Mouse (Mus musculus): ENCODE results near the gene Med14. TPM values are rescaled to one million over a fixed set of nuclear protein-coding genes. Genes with fewer than 3 reads are reported as not detected.

Med14 gene
- polyA plus RNA-seq, 1 experiment from 2014 or later, result 20.7 TPM

GRCm38 (mm10) chrX:12716036-12716435 lies 45.8 kb downstream of the Med14 start:
- no peak overlapping the region for H3K4me3 ChIP-seq (ENCODE audit: low read depth, low read length)

GRCm38 (mm10) chrX:12713796-12714195 lies 48.1 kb downstream of the Med14 start:
- H3K27ac ChIP-seq (ENCODE audit: low read length), result no peak overlapping the region
- no peaks in the 10 kb centered on the region for H3K4me1 ChIP-seq (ENCODE audit: control insufficient read depth, insufficient read depth, low read length)
- no peak overlapping the region for H3K9ac ChIP-seq (replicated peaks; ENCODE audit: low read depth, low read length)
- H3K4me3 ChIP-seq (ENCODE audit: low read depth, low read length), result no peak overlapping the region
- ATAC-seq (ENCODE audit: insufficient number of reproducible peaks, insufficient read depth, low FRiP score, low read depth), result no peak
- no peaks in the 10 kb centered on the region for H3K27me3 ChIP-seq (ENCODE audit: control insufficient read depth, insufficient read depth, low read length)
- WGBS, result 87% methylated on average over 7 of the region's 7 CpGs
- H3K36me3 ChIP-seq (ENCODE audit: control insufficient read depth, insufficient read depth, low read length), result peaks cover 2% of the 10 kb centered on the region; the same call in 1 of the 2 replicates
- H3K4me2 ChIP-seq (replicated peaks; ENCODE audit: low read depth, low read length), result no peak overlapping the region
- H3K9me3 ChIP-seq (ENCODE audit: control insufficient read depth, low read depth, low read length), result no peaks in the 10 kb centered on the region

More at GRCm38 (mm10) chrX:12716036-12716435, 45.8 kb downstream of the Med14 start:
- no peaks in the 10 kb centered on the region for H3K27me3 ChIP-seq (ENCODE audit: control insufficient read depth, insufficient read depth, low read length)
- no peak overlapping the region for H3K27ac ChIP-seq (ENCODE audit: low read length)
- peaks cover 2% of the 10 kb centered on the region; the same call in 1 of the 2 replicates for H3K36me3 ChIP-seq (ENCODE audit: control insufficient read depth, insufficient read depth, low read length)
- ATAC-seq (ENCODE audit: insufficient number of reproducible peaks, insufficient read depth, low FRiP score, low read depth), result no peak
- 78% methylated on average over 4 of the region's 4 CpGs for WGBS
- H3K9me3 ChIP-seq (ENCODE audit: control insufficient read depth, low read depth, low read length), result no peaks in the 10 kb centered on the region
- no peak overlapping the region for H3K4me2 ChIP-seq (replicated peaks; ENCODE audit: low read depth, low read length)
- no peak overlapping the region for H3K9ac ChIP-seq (replicated peaks; ENCODE audit: low read depth, low read length)
- H3K4me1 ChIP-seq (ENCODE audit: control insufficient read depth, insufficient read depth, low read length), result no peaks in the 10 kb centered on the region

- H3K36me3 ChIP-seq (ENCODE audit: control insufficient read depth, insufficient read depth, low read length), result peaks cover 8% of the 10 kb centered on the region
- H3K9me3 ChIP-seq (ENCODE audit: control insufficient read depth, low read depth, low read length), result no peaks in the 10 kb centered on the region
- H3K4me2 ChIP-seq (replicated peaks; ENCODE audit: low read depth, low read length), result no peak overlapping the region
- H3K27me3 ChIP-seq (ENCODE audit: control insufficient read depth, insufficient read depth, low read length), result no peaks in the 10 kb centered on the region
- no peak for ATAC-seq (ENCODE audit: insufficient number of reproducible peaks, insufficient read depth, low FRiP score, low read depth)
- H3K4me3 ChIP-seq (ENCODE audit: low read depth, low read length), result no peak overlapping the region
- H3K9ac ChIP-seq (replicated peaks; ENCODE audit: low read depth, low read length), result no peak overlapping the region
- WGBS, result 78% methylated on average over 8 of the region's 8 CpGs
- H3K27ac ChIP-seq (ENCODE audit: low read length), result no peak overlapping the region
- H3K4me1 ChIP-seq (ENCODE audit: control insufficient read depth, insufficient read depth, low read length), result no peaks in the 10 kb centered on the region
These were observed 75.0 kb downstream of the Med14 start for GRCm38 (mm10) chrX:12686910-12687309.

GRCm38 (mm10) chrX:12686071-12686470 lies 75.8 kb downstream of the Med14 start:
- ATAC-seq (ENCODE audit: insufficient number of reproducible peaks, insufficient read depth, low FRiP score, low read depth), result no peak
- Histone ChIP-seq H3K4me2 (replicated peaks; ENCODE audit: low read depth, low read length) (no peak overlapping the region), H3K27me3 (ENCODE audit: control insufficient read depth, insufficient read depth, low read length) (no peaks in the 10 kb centered on the region), H3K4me3 (ENCODE audit: low read depth, low read length) (no peak overlapping the region), H3K9me3 (ENCODE audit: control insufficient read depth, low read depth, low read length) (no peaks in the 10 kb centered on the region), H3K27ac (ENCODE audit: low read length) (no peak overlapping the region), H3K4me1 (ENCODE audit: control insufficient read depth, insufficient read depth, low read length) (no peaks in the 10 kb centered on the region), H3K36me3 (ENCODE audit: control insufficient read depth, insufficient read depth, low read length) (peaks cover 8% of the 10 kb centered on the region), H3K9ac (replicated peaks; ENCODE audit: low read depth, low read length) (no peak overlapping the region)

- no peak overlapping the region for H3K27ac ChIP-seq (ENCODE audit: low read length)
- no peak overlapping the region for H3K4me3 ChIP-seq (ENCODE audit: low read depth, low read length)
- H3K36me3 ChIP-seq (ENCODE audit: control insufficient read depth, insufficient read depth, low read length), result no peaks in the 10 kb centered on the region
- 33% methylated on average over 6 of the region's 6 CpGs for WGBS
- no peak overlapping the region for H3K9ac ChIP-seq (replicated peaks; ENCODE audit: low read depth, low read length)
- no peaks in the 10 kb centered on the region for H3K4me1 ChIP-seq (ENCODE audit: control insufficient read depth, insufficient read depth, low read length)
- H3K27me3 ChIP-seq (ENCODE audit: control insufficient read depth, insufficient read depth, low read length), result no peaks in the 10 kb centered on the region
- H3K9me3 ChIP-seq (ENCODE audit: control insufficient read depth, low read depth, low read length), result no peaks in the 10 kb centered on the region
- ATAC-seq (ENCODE audit: insufficient number of reproducible peaks, insufficient read depth, low FRiP score, low read depth), result no peak
- no peak overlapping the region for H3K4me2 ChIP-seq (replicated peaks; ENCODE audit: low read depth, low read length)
These were observed 84.5 kb downstream of the Med14 start for GRCm38 (mm10) chrX:12677396-12677795.

- peak; percentile 100 for ATAC-seq (ENCODE audit: insufficient number of reproducible peaks, insufficient read depth, low FRiP score, low read depth)
- Histone ChIP-seq H3K4me2 (replicated peaks; ENCODE audit: low read depth, low read length) (peak within 1 kb of the TSS; percentile 51), H3K27me3 (ENCODE audit: control insufficient read depth, insufficient read depth, low read length) (no peaks in the 10 kb centered on the region), H3K9ac (replicated peaks; ENCODE audit: low read depth, low read length) (peak within 1 kb of the TSS; percentile 69; the same call in 1 of the 2 replicates), H3K9me3 (ENCODE audit: control insufficient read depth, low read depth, low read length) (no peaks in the 10 kb centered on the region), H3K4me3 (ENCODE audit: low read depth, low read length) (peak within 1 kb of the TSS; percentile 59), H3K36me3 (ENCODE audit: control insufficient read depth, insufficient read depth, low read length) (peaks cover 4% of the 10 kb centered on the region; the same call in 1 of the 2 replicates), H3K27ac (ENCODE audit: low read length) (peak within 1 kb of the TSS; percentile 88), H3K4me1 (ENCODE audit: control insufficient read depth, insufficient read depth, low read length) (no peaks in the 10 kb centered on the region)
- WGBS, result 9% methylated on average over 42 of the region's 42 CpGs
These were observed 88.7 kb downstream of the Med14 start, which contains the start of gene 1810030O07Rik for GRCm38 (mm10) chrX:12673054-12673775. Gene 1810030O07Rik (minus strand): TSS chrX:12673668.

GRCm38 (mm10) chrX:12653879-12654278 lies 108.0 kb downstream of the Med14 start:
- no peak for ATAC-seq (ENCODE audit: insufficient number of reproducible peaks, insufficient read depth, low FRiP score, low read depth)
- WGBS, result 48% methylated on average over 2 of the region's 2 CpGs
- H3K27ac ChIP-seq (ENCODE audit: low read length), result no peak overlapping the region

GRCm38 (mm10) chrX:12651906-12652305 lies 110.0 kb downstream of the Med14 start:
- Histone ChIP-seq H3K4me1 (ENCODE audit: control insufficient read depth, insufficient read depth, low read length) (no peaks in the 10 kb centered on the region), H3K27me3 (ENCODE audit: control insufficient read depth, insufficient read depth, low read length) (no peaks in the 10 kb centered on the region), H3K9me3 (ENCODE audit: control insufficient read depth, low read depth, low read length) (no peaks in the 10 kb centered on the region), H3K36me3 (ENCODE audit: control insufficient read depth, insufficient read depth, low read length) (peaks cover 6% of the 10 kb centered on the region), H3K9ac (replicated peaks; ENCODE audit: low read depth, low read length) (no peak overlapping the region), H3K4me3 (ENCODE audit: low read depth, low read length) (no peak overlapping the region), H3K27ac (ENCODE audit: low read length) (no peak overlapping the region), H3K4me2 (replicated peaks; ENCODE audit: low read depth, low read length) (no peak overlapping the region)
- 89% methylated on average over 16 of the region's 16 CpGs for WGBS
- ATAC-seq (ENCODE audit: insufficient number of reproducible peaks, insufficient read depth, low FRiP score, low read depth), result no peak

More at GRCm38 (mm10) chrX:12653879-12654278, 108.0 kb downstream of the Med14 start:
- Histone ChIP-seq H3K9ac (replicated peaks; ENCODE audit: low read depth, low read length) (no peak overlapping the region), H3K4me3 (ENCODE audit: low read depth, low read length) (no peak overlapping the region), H3K9me3 (ENCODE audit: control insufficient read depth, low read depth, low read length) (no peaks in the 10 kb centered on the region), H3K4me1 (ENCODE audit: control insufficient read depth, insufficient read depth, low read length) (no peaks in the 10 kb centered on the region), H3K36me3 (ENCODE audit: control insufficient read depth, insufficient read depth, low read length) (peaks cover 9% of the 10 kb centered on the region), H3K27me3 (ENCODE audit: control insufficient read depth, insufficient read depth, low read length) (no peaks in the 10 kb centered on the region), H3K4me2 (replicated peaks; ENCODE audit: low read depth, low read length) (no peak overlapping the region)
